Mouse (Mus musculus) CH12.LX (cell line): ENCODE results near the gene Dab1.

Experiments used
- CHD1 ChIP-seq: IDR thresholded peaks from 2 replicates; pipeline ENCODE4 v1.6.1; 2012; ENCODE audit warnings: low read depth, low read length, improper control_type of control experiment, inconsistent platforms
- CTCF ChIP-seq, 2 experiments: IDR thresholded peaks in 1 of 2; conservative IDR thresholded peaks in 1 of 2; 2 replicates each; pipeline ENCODE4 v1.5.1; 2011 to 2012; ENCODE audit warnings: low read depth in 2 of 2, low read length in 2 of 2, improper control_type of control experiment in 1 of 2, inconsistent platforms in 1 of 2, mild to moderate bottlenecking in 1 of 2, moderate library complexity in 1 of 2
- EP300 ChIP-seq: IDR thresholded peaks from 2 replicates; pipeline ENCODE4 v1.6.1; 2011; ENCODE audit warnings: low read length, improper control_type of control experiment
- MAZ ChIP-seq: IDR thresholded peaks from 2 replicates; pipeline ENCODE4 v1.6.1; 2012; ENCODE audit warnings: low read depth, mild to moderate bottlenecking, inconsistent platforms, low read length, improper control_type of control experiment, moderate library complexity
- POLR2A ChIP-seq: IDR thresholded peaks from 2 replicates; pipeline ENCODE4 v1.6.1; 2011; ENCODE audit warnings: low read depth, mild to moderate bottlenecking, improper control_type of control experiment, low read length
- TBP ChIP-seq: conservative IDR thresholded peaks from 2 replicates; pipeline ENCODE4 v1.6.1; 2011; ENCODE audit warnings: low read depth, low read length, improper control_type of control experiment
- USF1 ChIP-seq: IDR thresholded peaks from 2 replicates; pipeline ENCODE4 v1.6.1; 2014; ENCODE audit warnings: low read depth, mild to moderate bottlenecking, inconsistent platforms, low read length, improper control_type of control experiment
- USF2 ChIP-seq: conservative IDR thresholded peaks from 2 replicates; pipeline ENCODE4 v1.6.1; 2011; ENCODE audit warnings: low read depth, low read length, improper control_type of control experiment
- ZNF384 ChIP-seq: IDR thresholded peaks from 2 replicates; pipeline ENCODE4 v1.6.1; 2012; ENCODE audit warnings: low read depth, low read length, improper control_type of control experiment, inconsistent platforms

- TF ChIP-seq ZNF384 = no peak
- no peak for TF ChIP-seq CTCF (conservative IDR thresholded peaks at IDR 0.05 in 1 of 2, IDR thresholded peaks at IDR 0.05 in 1 of 2; ENCODE audit: low read depth in 2 of 2, low read length in 2 of 2)
- no peak for TF ChIP-seq EP300
- no peak for TF ChIP-seq POLR2A
- TF ChIP-seq TBP = no peak
- TF ChIP-seq CHD1 = no peak
- no peak for TF ChIP-seq USF1
- TF ChIP-seq MAZ = no peak
- TF ChIP-seq USF2 = no peak
Observed at GRCm38 (mm10) chr4:103661386-103661785, 42.2 kb downstream of the Dab1 start.
